Mouse (Mus musculus) midbrain, embryonic 15.5 days (tissue): ENCODE data around the gene Olfr874. TPM values are rescaled to one million over a fixed set of nuclear protein-coding genes. Genes with fewer than 3 reads are reported as not detected.
A peak's percentile ranks its signal among the peaks of the same experiment; 100 is the strongest.
"Not testable (repeated sequence)": the region's sequence is repeated elsewhere in the genome, so short reads cannot be mapped to it uniquely, and the experiment has no call there.

Experiments used
- ATAC-seq: fragments of 200-750 bp; cut with Nextera tagmentation; replicated peaks from 2 replicates; pipeline ENCODE4 v1.8.0; 2017; ENCODE audit warnings: moderate TSS enrichment
- H3K27ac ChIP-seq: fragments of 300-500 bp; sonication (generic); 2 replicates; pipeline ENCODE4 v1.5.1; 2015; ENCODE audit warnings: mild to moderate bottlenecking, inconsistent platforms
- H3K27me3 ChIP-seq: fragments of 300-500 bp; sonication (generic); replicated peaks from 2 replicates; pipeline ENCODE4 v1.6.1; 2015; ENCODE audit warnings: inconsistent platforms
- H3K36me3 ChIP-seq: fragments of 300-500 bp; sonication (generic); replicated peaks from 2 replicates; pipeline ENCODE4 v1.6.1; 2015; ENCODE audit warnings: inconsistent platforms
- H3K4me1 ChIP-seq: fragments of 300-500 bp; sonication (generic); 2 replicates; pipeline ENCODE4 v1.6.1; 2015; ENCODE audit warnings: inconsistent platforms
- H3K4me2 ChIP-seq: fragments of 300-500 bp; sonication (generic); 2 replicates; pipeline ENCODE4 v1.6.1; 2015; ENCODE audit warnings: inconsistent platforms, mild to moderate bottlenecking, moderate library complexity
- H3K4me3 ChIP-seq: fragments of 300-500 bp; sonication (generic); 2 replicates; pipeline ENCODE4 v1.5.1; 2015; ENCODE audit warnings: mild to moderate bottlenecking, inconsistent platforms
- H3K9ac ChIP-seq: fragments of 300-500 bp; sonication (generic); 2 replicates; pipeline ENCODE4 v1.6.1; 2015; ENCODE audit warnings: mild to moderate bottlenecking, inconsistent platforms
- H3K9me3 ChIP-seq: fragments of 300-500 bp; sonication (generic); 2 replicates; pipeline ENCODE4 v1.6.1; 2016; ENCODE audit warnings: inconsistent platforms
- WGBS: fragments of 180-500 bp; shearing (Covaris S2); methylation state at CpG from one replicate; pipeline ENCODE4 v1.1.7; 2015; ENCODE audit warnings: mixed read lengths; 5-methylcytosine and 5-hydroxymethylcytosine counted together
- polyA plus RNA-seq: library from polyadenylated mRNA; unstranded; fragments of >200 nt; fragmentation: Nextera tagmentation; extraction: Ambion mirVana; gene quantifications from 2 replicates; pipeline ENCODE4 v1.2.1, GENCODE M21; 2015

The Olfr874 gene
- not detected in 2 replicates for polyA plus RNA-seq

DNA sequence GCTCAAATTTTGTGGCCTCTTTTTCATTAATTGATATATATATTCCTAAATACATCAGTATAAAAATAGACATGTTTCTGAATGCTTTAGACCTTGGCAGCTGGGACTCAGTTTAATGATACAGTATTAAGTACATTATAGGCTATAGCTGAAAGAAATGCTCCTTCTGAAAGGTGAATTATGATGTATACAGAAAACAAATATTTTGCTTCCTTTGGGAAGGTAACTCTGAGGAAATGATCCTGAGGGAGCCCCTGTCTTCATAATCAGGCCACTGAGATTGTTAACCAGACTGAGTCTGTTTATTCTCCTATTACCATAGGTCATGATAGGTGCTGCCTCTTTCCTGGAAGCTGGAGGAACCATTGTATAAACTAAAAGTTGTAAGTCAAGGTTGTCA lies at the start of gene Olfr874:
TSS of gene Olfr874 (plus strand) at position 301 of the 400 bp plus-strand sequence.
- Histone ChIP-seq H3K36me3 (no peaks in the 10 kb centered on the region), H3K9me3 (no peaks in the 10 kb centered on the region), H3K4me3 (no peak within 1 kb of the TSS), H3K4me1 (no peaks in the 10 kb centered on the region), H3K27ac (no peak within 1 kb of the TSS), H3K4me2 (no peak within 1 kb of the TSS), H3K27me3 (no peaks in the 10 kb centered on the region), H3K9ac (no peak within 1 kb of the TSS)
- no peak for ATAC-seq

DNA sequence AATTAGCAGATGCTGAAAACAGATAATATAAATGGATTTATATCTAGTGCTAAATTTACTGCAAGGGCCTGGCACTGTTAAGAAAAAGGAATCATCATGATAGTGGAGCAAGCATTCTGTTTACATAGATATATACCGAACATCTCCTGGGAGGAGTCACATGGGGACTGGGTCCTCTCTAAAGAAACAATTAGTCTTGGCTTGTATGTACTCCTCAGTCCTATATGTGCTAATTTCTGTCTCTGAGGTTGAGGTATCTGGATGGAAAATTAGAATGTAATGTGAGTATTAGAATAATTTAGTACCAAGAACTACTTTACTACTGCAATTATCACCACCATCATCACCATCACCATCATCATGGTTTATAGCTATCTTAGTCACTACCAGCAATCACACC lies 28.8 kb upstream of the Olfr874 start, which contains the start of gene Olfr160:
TSS of gene Olfr160 (minus strand) at position 101 of the 400 bp plus-strand sequence.
- H3K36me3 ChIP-seq, result no peaks in the 10 kb centered on the region
- H3K4me1 ChIP-seq, result no peaks in the 10 kb centered on the region
- no peak within 1 kb of the TSS for H3K4me3 ChIP-seq
- no peak within 1 kb of the TSS for H3K4me2 ChIP-seq
- no peak within 1 kb of the TSS for H3K27ac ChIP-seq
- no peaks in the 10 kb centered on the region for H3K27me3 ChIP-seq
- H3K9ac ChIP-seq, result no peak within 1 kb of the TSS
- WGBS, result 100% methylated on average over 1 of the region's 1 CpGs
- no peaks in the 10 kb centered on the region for H3K9me3 ChIP-seq
- no peak for ATAC-seq

- ATAC-seq, result no peak
- no peak overlapping the region for H3K4me2 ChIP-seq
- no peaks in the 10 kb centered on the region for H3K27me3 ChIP-seq
- WGBS, result 86% methylated on average over 1 of the region's 1 CpGs
- H3K9ac ChIP-seq, result no peak overlapping the region
- H3K27ac ChIP-seq, result no peak overlapping the region
- no peaks in the 10 kb centered on the region for H3K36me3 ChIP-seq
- no peaks in the 10 kb centered on the region for H3K9me3 ChIP-seq
- no peaks in the 10 kb centered on the region for H3K4me1 ChIP-seq
- no peak overlapping the region for H3K4me3 ChIP-seq
These were observed 10.6 kb upstream of the Olfr874 start for GRCm38 (mm10) chr9:37734310-37734709.

- Histone ChIP-seq H3K4me3 (no peak overlapping the region), H3K4me1 (peaks cover 13% of the 10 kb centered on the region), H3K9me3 (no peaks in the 10 kb centered on the region), H3K4me2 (peak overlapping the region; percentile 17; the same call in 1 of the 2 replicates), H3K27ac (peak overlapping the region; percentile 45), H3K27me3 (no peaks in the 10 kb centered on the region), H3K36me3 (no peaks in the 10 kb centered on the region), H3K9ac (no peak overlapping the region)
- peak; percentile 90 for ATAC-seq
- WGBS, result 25% methylated on average over 7 of the region's 7 CpGs
These were observed 5.6 kb downstream of the Olfr874 start for GRCm38 (mm10) chr9:37750319-37751075.

DNA sequence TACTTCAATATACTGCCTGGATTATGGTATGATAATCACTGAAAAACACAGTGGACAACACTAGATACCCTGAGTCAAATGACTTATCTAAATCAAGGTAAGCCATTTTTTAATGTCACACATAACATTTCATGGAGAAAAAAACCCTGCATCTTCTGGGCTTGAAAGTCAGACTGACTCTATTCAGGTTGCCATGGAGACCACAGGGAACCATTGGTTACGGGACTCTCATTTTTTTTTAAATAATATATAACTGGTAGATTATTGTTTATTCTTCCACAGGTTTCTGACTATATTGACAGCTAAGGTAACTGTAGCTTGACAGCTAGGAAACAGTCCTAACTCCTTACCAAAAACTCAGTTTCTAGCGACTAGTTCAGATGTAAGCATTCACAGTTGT lies 6.6 kb downstream of the Olfr874 start:
- peaks cover 13% of the 10 kb centered on the region for H3K4me1 ChIP-seq
- H3K4me2 ChIP-seq, result no peak overlapping the region
- WGBS, result 47% methylated on average over 2 of the region's 2 CpGs
- ATAC-seq, result peak; percentile 61
- no peaks in the 10 kb centered on the region for H3K9me3 ChIP-seq
- no peak overlapping the region for H3K27ac ChIP-seq
- no peaks in the 10 kb centered on the region for H3K36me3 ChIP-seq
- no peak overlapping the region for H3K9ac ChIP-seq
- H3K27me3 ChIP-seq, result no peaks in the 10 kb centered on the region
- H3K4me3 ChIP-seq, result no peak overlapping the region

DNA sequence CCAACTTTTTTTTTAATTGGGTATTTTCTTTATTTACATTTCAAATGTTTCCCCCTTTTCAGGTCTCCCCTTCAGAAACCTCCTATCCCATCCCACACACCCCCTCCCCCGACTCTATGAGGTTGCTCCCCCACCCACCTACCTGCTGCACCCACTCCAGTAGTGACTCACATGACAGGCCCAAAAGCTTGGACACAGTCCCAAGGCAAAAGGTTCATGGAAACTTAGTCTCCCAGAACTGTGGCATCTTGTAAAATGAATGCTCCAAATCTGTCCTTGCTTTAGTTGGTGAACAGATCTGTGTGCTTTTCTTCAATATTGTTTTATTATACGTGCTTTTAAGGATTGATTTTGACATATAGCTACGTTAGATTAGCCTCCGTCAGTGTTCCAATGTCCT lies 7.1 kb downstream of the Olfr874 start:
- WGBS, result 74% methylated on average over 4 of the region's 4 CpGs
- H3K36me3 ChIP-seq, result no peaks in the 10 kb centered on the region
- no peak overlapping the region for H3K27ac ChIP-seq
- no peak overlapping the region for H3K4me2 ChIP-seq
- peaks cover 13% of the 10 kb centered on the region for H3K4me1 ChIP-seq
- no peaks in the 10 kb centered on the region for H3K27me3 ChIP-seq
- H3K9ac ChIP-seq, result no peak overlapping the region
- H3K4me3 ChIP-seq, result no peak overlapping the region
- no peak for ATAC-seq
- no peaks in the 10 kb centered on the region for H3K9me3 ChIP-seq

GRCm38 (mm10) chr9:37761728-37762127 lies 16.8 kb downstream of the Olfr874 start:
- no peak overlapping the region for H3K27ac ChIP-seq
- no peak overlapping the region for H3K4me2 ChIP-seq
- no peaks in the 10 kb centered on the region for H3K4me1 ChIP-seq
- no peak overlapping the region for H3K4me3 ChIP-seq
- no peak overlapping the region for H3K9ac ChIP-seq
- ATAC-seq, result no peak
- no peaks in the 10 kb centered on the region for H3K9me3 ChIP-seq
- no peaks in the 10 kb centered on the region for H3K27me3 ChIP-seq
- no peaks in the 10 kb centered on the region for H3K36me3 ChIP-seq
- WGBS, result 90% methylated on average over 2 of the region's 2 CpGs

- WGBS, result 63% methylated on average over 2 of the region's 2 CpGs
- Histone ChIP-seq H3K9ac (no peak overlapping the region), H3K9me3 (no peaks in the 10 kb centered on the region), H3K4me3 (no peak overlapping the region), H3K36me3 (no peaks in the 10 kb centered on the region), H3K4me2 (no peak overlapping the region), H3K27ac (no peak overlapping the region), H3K27me3 (no peaks in the 10 kb centered on the region), H3K4me1 (no peaks in the 10 kb centered on the region)
- no peak for ATAC-seq
These were observed 17.6 kb downstream of the Olfr874 start for GRCm38 (mm10) chr9:37762541-37762940.

DNA sequence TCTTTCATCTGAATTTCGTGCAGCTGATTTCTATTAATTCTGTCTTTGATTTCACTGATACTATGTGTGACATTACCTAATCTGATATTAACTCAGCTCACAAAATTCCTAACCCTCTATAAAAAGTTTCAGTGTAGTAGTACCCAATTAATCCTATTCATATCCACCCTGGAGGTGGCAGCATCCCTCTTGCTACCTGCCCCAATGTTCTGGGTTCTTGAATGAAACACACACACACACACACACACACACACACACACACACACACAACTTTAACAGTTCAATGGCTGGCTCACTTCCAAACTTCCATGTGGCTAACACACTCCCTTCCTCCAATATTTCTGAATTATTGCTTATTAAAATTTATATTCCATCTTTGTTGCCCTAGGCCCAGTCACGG lies 25.8 kb downstream of the Olfr874 start:
- Histone ChIP-seq H3K9me3 (no peaks in the 10 kb centered on the region), H3K27me3 (no peaks in the 10 kb centered on the region), H3K4me3 (no peak overlapping the region), H3K27ac (no peak overlapping the region), H3K4me2 (no peak overlapping the region), H3K4me1 (no peaks in the 10 kb centered on the region), H3K36me3 (no peaks in the 10 kb centered on the region), H3K9ac (no peak overlapping the region)
- no peak for ATAC-seq
- 67% methylated on average over 2 of the region's 2 CpGs for WGBS

GRCm38 (mm10) chr9:37771759-37772158 lies 26.9 kb downstream of the Olfr874 start, which contains the start of gene Olfr875:
TSS of gene Olfr875 (plus strand) at chr9:37771857.
- Histone ChIP-seq H3K4me2 (no peak within 1 kb of the TSS), H3K9ac (no peak within 1 kb of the TSS), H3K9me3 (no peaks in the 10 kb centered on the region), H3K4me1 (no peaks in the 10 kb centered on the region), H3K36me3 (no peaks in the 10 kb centered on the region), H3K27me3 (no peaks in the 10 kb centered on the region), H3K4me3 (no peak within 1 kb of the TSS), H3K27ac (no peak within 1 kb of the TSS)
- WGBS, result 17% methylated on average over 2 of the region's 2 CpGs
- ATAC-seq, result no peak

- no peaks in the 10 kb centered on the region for H3K9me3 ChIP-seq
- WGBS, result under 1% methylated on average over 7 of the region's 7 CpGs
- peak overlapping the region; percentile 26 for H3K4me3 ChIP-seq
- no peaks in the 10 kb centered on the region for H3K27me3 ChIP-seq
- peak; percentile 94 for ATAC-seq
- H3K27ac ChIP-seq, result peak overlapping the region; percentile 67
- H3K36me3 ChIP-seq, result no peaks in the 10 kb centered on the region
- peak overlapping the region; percentile 26; the same call in 1 of the 2 replicates for H3K9ac ChIP-seq
- H3K4me1 ChIP-seq, result peaks cover 7% of the 10 kb centered on the region
- H3K4me2 ChIP-seq, result peak overlapping the region; percentile 49
These were observed 37.9 kb downstream of the Olfr874 start for GRCm38 (mm10) chr9:37782766-37783260.

DNA sequence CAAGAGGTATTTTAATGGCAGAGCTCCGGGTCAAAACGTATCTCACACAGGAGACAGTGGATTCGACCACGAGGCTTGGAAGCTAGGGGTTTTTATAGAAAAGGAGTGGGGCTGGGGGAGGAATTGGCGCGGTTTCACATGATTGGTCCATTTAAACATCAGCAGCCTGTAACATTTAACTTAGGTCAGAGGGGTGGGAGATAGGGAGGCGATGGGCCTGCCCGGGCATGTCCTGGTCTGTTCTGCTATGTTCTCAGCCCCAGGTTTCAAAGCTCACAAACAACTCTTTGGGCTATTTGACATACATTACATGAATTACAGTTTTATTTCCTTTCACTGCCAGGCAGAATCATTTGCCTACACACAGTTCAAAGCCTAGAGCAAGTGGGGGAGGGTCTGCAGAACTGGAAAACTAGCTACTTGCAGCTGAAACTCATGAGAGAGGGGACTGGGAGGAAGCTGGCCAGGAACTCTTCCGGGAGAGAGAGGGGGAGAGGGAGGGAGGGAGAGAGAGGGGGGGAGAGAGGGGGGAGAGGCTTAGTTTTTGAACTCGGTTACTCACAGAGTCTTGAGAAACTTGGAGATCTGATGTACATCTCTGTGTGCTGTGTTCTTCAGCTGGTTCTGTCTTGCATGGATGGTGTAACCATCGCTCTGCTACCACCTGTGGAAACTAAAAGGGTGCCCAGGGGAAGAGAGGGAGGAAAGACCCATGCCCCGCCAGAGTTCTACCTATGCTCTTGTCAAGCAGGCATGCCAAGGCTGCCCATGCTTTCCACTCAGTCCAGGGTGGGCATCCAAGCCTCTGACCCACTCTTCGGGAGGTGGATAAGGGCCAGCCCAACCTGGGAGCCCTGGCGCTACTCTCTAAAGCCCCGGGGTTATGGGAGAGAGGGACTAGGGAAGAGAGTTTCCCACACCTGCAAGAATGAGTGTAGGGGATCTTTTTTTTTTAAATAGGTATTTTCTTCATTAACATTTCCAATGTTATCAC lies 38.8 kb downstream of the Olfr874 start:
- WGBS, result 53% methylated on average over 10 of the region's 15 CpGs
- not testable (repeated sequence) for H3K27ac ChIP-seq, H3K9ac ChIP-seq, H3K36me3 ChIP-seq, H3K9me3 ChIP-seq, H3K27me3 ChIP-seq, H3K4me1 ChIP-seq
- peak; percentile 87 for ATAC-seq
- H3K4me2 ChIP-seq, result peak overlapping the region; percentile 49
- peak overlapping the region; percentile 26; the same call in 1 of the 2 replicates for H3K4me3 ChIP-seq
